Mouse (Mus musculus): ENCODE measurements at regions not wholly inside any gene's neighbourhood (a gene's known extent, or its start where the extent isn't known, plus 50 kb on each side); places are given as distances from the start of the nearest gene placed in this dataset.

- TF ChIP-seq CTCF (IDR thresholded peaks at IDR 0.05; ENCODE audit: low read depth) (peak; percentile 19; the same call in 1 of the 2 replicates), EP300 (IDR thresholded peaks at IDR 0.05; ENCODE audit: low read depth) (no peak)
Observed at GRCm38 (mm10) chr13:35316772-35317171, 289.9 kb upstream of the Eci2 start.
